Mouse (Mus musculus) embryonic fibroblast, embryonic 13.5 days (primary cell): Measurements from ENCODE around the gene Apold1.

Experiments used
- CTCF ChIP-seq: IDR thresholded peaks from 2 replicates; pipeline ENCODE4 v1.5.1; 2011; ENCODE audit warnings: mild to moderate bottlenecking, control low read depth, low read length, moderate library complexity, borderline replicate concordance; ENCODE audit not compliant: insufficient read depth
- POLR2A ChIP-seq: IDR thresholded peaks from 2 replicates; pipeline ENCODE4 v1.6.1; 2011; ENCODE audit warnings: low read depth, mild to moderate bottlenecking, control low read depth, low read length, moderate library complexity

- TF ChIP-seq POLR2A (no peak), CTCF (no peak)
Observed at GRCm38 (mm10) chr6:135006372-135006771, 24.9 kb downstream of the Apold1 start.
